Mouse (Mus musculus): ENCODE data around the gene Gm5108.

The Gm5108 gene

DNA sequence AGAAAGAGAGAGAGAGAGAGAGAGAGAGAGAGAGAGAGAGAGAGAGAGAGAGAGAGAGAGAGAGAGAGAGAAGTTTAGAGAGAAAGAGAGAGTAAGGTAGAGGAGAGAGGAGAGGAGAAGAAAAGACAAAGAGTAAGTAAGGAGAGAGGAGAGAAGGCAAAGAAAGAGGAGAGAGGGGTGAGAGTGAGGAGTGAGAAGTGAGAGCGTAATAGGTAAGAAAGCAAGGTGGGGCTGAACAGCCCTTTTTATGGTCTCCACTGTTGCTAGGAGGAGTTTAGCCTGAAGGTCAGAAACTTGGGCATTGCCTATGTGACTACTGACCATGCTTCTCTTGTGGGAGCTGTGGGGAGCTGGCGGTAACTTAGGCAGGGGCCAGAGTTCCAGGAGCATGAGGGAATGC, at the start of gene Gm5108:
TSS of gene Gm5108 (plus strand) at position 301 of the 400 bp plus-strand sequence.
- DNase-seq: no peak

DNA sequence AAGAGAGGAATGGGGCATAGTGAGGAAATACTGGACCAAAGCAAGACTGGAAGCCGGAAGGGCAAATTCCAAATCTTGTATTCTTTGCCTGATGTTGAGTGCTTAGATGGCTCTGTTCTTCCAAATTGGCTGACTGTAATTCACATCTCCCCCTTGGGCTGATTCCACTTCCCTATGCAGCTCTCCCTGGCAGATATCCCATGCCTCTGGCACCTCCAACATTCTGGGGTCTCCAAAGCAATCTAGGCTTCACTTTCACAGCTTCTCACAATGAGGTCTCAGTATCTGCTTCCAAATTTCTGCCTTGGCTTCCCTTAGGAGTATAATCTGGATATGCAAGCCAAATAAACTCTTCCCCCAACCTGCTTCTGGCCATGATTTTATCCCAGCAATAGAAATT, 42.5 kb upstream of the Gm5108 start:
- DNase-seq: peak; percentile 24

DNA sequence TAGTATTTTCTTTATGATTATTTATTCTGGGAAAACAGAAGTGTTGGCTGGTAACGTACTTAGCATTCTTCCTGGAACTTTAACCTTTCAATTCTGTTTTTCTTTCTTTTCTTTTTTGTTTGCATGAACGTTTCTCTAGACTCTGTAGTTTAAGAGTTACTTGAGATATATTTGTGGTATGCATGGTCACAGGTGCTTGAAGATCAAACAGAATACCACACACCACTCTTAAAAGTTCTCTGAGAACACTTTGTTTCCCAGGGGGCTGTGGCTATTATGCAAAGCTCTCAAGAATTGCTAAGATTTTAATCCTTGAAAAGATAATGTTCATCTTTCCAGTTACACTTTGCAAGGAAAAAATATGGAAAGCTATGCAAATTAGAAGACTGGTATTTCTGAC, 36.9 kb upstream of the Gm5108 start:
- no peak for DNase-seq

DNA sequence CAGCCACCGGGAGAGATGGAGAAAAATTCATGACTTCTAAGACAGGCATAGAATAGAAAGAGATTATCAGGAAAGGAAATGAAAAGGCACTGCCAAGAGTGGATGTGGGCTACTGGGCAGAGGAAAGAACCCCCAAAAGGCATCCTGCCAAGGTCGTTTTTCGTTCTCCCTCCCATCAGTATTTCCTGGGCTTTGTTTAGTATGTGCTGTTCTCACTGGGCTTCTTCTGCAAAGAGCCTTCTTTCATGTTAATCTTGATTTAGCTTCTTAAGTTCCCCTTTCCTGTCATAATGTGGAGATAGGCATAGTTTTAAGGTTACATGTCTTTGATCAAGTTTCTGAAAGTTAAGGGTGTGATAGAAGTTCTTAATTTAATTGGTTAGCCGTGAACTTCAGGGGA, 10.9 kb upstream of the Gm5108 start:
- no peak for DNase-seq

DNA sequence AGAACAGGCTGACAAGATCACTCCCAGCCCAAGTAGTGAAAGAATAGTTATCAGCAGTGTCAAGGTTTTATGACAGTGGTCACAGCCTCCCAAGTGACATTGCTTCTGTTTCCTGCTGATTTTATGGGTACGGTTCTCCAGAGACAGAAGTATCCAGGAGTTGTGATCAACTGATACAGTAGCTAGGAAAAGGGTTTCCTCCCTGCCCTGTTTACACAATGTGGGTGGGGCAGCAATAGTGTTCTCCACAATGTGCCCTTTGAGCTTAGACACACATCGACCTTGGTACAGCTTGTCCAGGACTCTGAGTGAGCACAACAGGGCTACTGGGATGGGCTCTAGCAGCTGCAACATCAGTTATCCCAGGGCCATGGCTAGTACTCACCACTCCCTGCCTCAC, 9.8 kb upstream of the Gm5108 start:
- no peak for DNase-seq

DNA sequence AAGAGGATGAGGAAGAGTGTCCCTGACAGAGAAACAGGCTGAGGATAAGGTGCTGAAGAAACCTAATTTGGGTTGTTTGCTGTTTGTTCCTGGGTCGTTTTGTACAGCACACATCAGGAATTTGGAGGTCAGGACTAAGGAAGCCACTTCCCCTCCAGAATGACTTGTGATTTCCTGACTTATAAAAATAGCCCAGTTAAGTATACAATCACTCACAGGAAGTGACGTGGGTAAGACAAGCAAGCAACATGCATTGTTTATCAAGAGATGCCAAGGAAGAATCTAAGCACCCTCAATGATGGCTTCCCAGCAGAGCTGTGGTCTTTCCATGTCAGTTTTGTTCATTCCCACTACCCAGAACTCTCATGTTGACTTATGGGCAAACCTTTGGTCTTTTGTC, 1.7 kb downstream of the Gm5108 start:
- no peak for DNase-seq

DNA sequence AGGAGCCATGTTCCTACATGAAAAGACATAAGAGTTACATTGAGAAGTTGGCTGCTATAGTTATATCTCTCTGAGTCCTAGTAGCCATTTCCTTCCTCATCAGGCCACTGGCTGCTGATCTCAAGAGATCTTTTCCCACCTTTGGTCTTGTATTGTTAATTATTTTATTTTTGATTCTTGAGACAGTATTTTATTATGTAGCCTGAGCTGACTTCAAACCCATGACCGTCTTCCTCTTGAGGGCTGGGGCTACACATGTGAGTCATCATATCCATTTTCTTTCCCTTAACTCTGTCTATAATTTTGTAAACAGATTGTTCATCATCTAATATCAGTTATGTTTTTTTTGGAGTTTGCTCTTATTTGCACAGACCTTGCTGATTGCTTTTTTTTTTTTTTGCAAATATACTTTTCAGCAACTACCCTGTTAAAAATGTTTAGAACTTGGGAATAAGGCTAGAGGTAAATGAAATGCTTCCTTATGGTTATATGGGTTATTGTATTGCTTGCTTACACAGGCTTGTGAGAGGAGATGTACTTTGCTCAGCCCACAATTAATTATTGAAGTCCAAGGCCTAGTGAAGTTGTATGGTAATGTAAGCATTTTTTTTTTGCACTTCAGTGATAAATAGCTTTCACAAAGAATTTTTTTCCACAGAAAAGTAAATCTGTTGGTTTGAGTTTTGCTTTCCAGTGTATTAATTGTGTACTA, 2.8 kb downstream of the Gm5108 start:
- DNase-seq: no peak

DNA sequence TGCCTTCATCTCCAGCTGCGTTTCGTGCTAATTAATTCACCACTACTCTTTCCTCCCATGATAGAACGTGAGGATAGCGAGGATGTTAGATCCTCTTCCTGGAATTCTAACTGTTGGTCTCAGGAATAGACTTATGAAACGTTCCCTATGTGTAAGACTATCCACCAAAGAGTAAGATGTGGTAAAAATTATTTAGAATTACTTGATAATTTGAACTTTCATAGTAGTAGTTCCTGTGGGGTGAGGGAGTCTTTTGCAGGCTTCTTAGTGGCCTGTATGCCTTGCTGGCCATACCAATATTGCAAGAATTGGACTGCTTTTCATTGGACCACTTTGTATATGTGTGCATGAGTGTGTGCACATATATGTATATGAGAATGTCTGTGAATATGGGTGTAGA, 4.9 kb downstream of the Gm5108 start, which contains the start of gene Gm21905:
TSS of gene Gm21905 (minus strand) at position 101 of the 400 bp plus-strand sequence.
- DNase-seq: no peak

DNA sequence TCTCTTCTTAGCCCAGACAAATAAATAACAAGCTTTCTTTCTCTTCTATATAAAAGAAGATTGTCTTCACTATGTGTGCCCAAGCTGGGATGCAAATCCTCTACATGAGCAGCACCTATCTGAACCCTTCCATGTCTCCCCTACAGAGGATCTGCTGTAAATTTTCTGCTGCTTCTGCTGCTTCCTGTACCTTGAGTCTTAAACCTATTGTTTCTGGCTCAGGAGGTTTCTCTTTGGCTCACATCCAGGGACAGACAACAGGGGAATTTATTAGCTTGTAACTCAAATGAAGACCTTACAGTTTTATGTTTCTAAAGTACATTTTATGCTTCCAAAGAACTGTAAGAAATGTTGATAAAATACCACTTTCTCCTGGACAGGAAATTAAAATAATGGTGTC, 5.5 kb downstream of the Gm5108 start:
- DNase-seq: no peak

DNA sequence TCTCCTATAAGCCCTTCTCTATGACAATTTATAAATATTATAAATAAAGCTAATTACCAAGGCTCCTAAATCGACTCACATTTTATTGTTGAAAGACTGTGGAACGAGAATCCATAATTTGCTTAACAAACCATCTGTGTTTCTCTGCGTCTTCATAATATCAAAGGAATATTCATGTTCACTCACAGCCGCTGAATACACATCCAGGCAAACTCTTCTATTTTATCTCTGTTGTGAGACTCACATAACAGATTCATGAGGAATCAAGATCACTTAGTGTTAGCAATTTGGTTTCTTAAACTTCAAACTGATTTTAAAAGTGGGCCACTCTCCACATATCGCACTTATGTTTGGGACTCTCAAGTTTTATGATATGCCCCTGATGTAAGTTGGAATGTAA, 6.6 kb downstream of the Gm5108 start:
- DNase-seq: no peak

DNA sequence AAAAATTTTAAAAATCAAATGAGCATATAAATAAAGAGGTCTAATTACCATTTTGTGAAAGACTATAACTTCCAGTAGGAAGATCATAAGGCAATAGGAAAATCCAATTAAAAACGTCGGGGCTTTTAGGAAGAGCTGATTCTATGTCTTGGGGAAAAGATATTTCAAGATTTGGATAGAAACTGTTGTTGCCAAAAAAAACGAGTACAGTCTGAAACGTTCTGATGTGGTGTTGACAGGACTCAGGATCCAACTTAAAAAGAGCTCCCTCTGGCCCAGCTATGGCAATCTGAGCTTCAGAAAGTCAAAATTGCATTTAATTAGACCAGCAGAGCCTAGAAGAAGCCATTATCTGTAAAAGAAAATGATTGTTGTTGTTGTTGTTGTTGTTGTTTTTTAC, 12.6 kb downstream of the Gm5108 start:
- DNase-seq: no peak

DNA sequence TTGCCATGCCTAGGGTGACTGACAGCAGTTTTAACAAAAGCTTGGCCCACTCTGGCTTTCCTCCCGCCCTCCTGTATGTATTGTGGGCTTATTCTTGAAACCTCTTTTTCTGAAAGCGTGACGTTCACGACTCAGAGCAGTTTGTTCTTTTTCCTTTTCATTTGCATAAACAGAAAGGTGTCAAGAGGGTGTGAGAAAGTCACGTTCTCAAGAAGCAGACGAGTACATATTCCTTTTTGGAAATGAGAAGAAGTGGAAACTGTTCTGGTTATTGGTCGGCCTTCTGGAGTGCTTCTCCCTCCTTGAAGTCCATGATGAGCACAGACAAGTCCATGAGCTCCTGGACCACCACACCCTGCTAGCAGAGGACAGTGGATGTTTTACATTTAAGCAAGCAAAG, 14.0 kb downstream of the Gm5108 start:
- DNase-seq: no peak

DNA sequence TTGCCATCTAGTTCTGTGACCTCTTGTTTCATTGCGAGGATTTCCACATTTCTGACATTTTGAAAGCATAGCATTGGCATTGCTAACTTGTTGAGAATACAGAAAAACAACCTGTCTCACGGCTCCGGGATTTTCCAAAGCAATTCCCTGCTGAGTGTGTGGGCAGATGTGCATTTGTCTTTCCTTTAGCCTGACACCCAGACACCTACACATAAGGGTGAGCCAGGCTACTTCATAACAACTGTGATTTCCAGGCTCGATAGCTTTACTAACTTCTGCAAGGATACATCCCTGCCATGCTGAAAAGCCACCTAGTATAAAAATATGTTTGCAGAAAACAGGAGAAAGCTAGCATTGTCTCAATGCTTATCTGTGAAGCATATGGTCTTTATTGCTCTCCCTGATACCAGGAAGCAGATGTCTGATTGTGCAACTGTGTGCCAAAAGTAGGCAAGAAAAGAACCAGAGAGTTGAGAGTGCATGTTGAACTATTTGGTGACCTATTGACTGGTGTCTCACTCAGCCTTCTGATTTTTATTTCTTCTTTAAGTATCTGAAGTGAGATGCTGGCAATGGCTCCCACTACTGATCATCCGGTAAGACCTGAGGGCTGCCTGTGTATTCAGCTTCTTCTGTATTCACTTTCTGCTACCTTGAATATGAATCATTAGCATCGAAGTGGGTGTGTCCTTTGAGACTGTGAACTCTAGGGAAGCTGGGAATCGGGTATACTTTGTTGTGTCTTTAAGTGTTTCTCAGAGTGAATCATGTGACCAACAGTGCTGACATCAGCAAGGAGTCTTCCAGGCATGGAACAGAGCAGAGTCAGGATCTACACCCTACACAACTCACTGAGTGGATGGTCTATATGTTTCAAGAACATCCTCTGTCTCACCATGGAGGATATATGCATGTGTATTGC, 20.5 kb downstream of the Gm5108 start:
- no peak for DNase-seq

DNA sequence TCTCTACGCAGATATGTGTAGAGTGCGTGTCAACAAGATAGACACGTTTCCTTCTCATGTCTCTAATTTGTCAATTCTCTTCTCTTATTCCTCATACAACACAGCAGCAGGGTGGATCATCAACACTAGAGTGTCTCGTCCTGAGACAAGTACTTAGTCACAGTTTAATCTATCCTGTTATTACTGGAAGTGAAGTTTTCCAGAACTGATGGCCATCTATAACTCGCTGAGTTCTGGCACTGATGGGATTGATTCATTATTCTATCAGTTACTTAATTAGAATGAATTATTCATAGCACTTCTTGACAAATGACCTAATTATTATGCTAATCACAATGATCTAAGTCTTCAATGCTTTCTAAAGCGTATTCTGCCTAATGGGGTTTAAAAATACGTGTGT, 28.1 kb downstream of the Gm5108 start:
- no peak for DNase-seq

DNA sequence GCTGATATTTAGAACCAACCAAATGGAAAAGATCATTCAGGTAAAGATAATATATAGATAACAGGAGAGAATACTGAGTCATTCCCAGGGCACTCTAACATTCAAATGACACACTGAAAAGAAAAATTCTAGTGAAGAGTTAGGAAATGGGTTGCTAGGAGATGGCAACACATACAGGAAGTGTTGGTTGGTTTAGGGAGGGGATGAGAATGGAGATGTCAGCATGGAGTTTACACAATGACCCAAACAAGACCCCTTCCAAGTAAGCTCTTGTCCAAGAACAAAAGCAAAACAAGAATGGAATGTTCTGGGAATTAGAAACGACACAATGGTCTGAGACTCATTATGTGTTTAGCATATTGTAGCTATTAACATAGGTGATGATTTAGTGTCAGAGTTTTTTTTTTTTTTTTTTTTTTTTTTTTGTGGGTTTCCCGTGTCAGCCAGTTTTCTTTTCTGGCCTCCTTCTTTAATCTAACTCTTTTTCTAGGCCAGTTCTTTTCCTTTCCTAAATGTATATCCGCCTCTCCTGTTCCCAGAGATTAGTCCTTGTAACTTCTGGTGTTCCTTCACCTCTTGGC, 40.6 kb downstream of the Gm5108 start:
- no peak for DNase-seq

DNA sequence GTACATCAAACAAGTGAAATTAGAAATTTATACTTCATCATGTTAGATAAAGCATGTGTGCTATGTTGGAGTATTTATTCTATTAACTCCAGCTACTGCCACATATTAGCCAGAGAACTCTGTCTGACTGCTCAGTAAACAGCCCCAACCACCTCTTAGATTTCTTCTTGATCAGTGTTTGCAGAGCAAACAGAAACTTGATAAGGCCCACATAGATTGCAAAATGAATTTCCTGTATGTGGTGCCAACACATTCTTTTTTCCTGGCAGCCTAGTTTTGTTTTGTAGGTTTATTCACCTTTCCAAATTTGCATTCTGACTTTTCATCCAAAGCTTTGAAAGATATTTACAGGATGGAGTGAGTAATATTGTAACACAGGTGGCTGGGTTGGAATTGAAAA, 49.0 kb downstream of the Gm5108 start:
- no peak for DNase-seq

DNA sequence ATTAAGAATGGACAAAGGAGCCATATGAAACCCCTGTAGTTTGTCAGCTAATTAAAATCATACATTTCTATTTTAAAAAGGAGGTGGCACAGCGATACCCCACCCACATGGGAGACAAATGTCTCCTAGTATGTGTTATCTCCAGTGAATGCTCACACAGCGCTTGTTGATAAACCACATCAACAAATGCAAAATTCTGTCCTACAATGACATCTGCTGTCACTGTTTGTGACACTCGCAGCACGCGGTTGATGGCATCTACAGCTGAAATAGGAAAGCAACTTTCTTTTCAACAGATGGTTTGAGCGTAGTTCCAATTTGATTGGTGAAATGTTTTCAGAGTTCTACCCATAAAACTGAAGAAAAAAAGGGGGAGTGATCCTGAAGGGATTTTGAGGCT, 61.1 kb downstream of the Gm5108 start:
- no peak for DNase-seq

DNA sequence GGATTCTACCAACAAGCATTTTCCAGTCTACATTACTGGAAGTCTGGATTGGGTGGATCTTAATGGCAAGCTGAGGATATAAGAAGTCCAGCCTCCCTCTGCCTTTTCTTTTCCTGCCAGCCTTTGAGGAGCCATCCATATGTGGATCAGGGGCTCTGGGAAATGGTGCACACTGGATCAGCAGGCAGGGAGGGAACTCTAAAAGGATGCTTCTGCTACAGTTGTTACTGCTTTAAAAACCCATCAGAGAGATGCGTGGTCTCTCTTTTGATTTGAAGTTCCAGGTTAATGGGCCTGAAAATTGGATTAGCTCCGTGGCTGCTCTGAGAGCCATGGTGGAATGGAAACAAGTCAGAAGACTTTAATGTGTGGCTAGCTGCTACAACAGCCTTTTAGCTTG, 62.4 kb downstream of the Gm5108 start:
- DNase-seq: no peak

DNA sequence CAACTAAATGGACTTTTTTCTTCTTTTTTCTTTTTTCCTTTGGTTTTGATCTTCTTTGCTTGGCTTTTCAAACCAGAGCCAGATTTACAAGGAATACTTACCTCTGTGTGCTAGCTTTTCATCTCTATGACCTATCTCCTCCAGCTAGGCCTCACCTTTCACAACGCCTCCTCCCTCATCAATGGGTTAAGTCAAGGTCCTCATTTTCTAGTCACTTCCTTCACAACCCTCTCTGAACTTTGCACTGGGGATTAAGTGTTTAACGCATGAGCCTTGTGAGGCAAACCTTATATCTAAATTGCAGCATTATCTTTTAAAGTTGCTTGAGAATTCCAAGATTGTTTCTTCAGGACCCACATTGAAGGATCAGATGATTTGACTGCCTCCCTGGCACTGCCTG, 63.0 kb downstream of the Gm5108 start:
- no peak for DNase-seq

DNA sequence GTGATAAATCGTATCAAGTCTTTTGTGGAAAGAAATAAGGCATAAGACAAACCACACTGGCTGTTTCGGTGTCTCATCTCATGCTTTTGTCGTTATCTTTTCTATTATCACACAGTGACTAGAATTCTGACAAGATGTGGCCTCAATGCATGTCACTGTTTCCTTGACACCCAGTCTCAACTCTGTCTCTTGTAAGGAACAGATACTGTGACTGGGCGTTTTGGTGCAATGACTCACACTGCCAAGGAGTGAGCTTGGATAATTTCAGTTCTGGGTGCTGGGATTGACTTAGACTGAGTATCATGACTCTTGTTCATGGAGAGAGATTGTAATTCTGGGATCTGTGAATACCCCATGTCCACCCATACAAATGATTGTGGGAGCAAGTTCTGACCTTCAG, 65.6 kb downstream of the Gm5108 start:
- no peak for DNase-seq

DNA sequence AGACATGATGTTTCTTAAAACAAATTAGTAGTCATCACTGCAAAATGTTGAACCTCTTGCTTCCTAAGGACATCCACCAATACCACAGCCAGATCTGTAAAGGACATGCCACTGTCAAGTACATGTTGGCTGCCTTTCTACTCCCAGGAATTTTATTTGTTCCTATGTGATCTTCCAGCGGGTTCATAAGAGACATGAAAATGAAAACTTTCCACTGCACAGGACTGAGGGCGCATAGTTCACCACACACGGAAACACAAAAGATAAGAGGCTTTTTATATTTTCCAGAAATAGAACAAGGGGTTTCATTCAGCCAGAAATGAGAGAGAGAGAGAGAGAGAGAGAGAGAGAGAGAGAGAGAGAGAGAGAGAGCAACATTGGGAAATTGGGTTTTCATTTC, 70.1 kb downstream of the Gm5108 start:
- DNase-seq: no peak

DNA sequence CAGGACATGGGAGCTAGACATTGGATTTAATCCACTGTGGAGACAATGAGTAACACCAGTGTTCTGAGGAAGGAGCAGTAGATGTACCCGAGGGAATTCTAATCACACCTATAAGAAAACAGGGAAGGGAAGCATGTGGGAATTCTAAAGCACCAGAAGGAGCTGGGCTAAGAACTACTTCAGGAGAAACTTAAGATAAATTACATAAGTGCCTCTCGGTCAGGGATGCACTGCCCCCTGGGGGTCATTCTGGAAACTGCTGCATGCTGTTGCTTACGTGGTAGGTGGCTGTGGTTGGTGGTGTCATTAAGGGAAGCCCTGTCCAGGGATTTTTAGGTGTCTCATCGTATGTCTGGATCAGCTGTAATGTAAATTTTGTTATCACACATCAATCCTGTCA, 71.1 kb downstream of the Gm5108 start:
- DNase-seq: peak; percentile 93

DNA sequence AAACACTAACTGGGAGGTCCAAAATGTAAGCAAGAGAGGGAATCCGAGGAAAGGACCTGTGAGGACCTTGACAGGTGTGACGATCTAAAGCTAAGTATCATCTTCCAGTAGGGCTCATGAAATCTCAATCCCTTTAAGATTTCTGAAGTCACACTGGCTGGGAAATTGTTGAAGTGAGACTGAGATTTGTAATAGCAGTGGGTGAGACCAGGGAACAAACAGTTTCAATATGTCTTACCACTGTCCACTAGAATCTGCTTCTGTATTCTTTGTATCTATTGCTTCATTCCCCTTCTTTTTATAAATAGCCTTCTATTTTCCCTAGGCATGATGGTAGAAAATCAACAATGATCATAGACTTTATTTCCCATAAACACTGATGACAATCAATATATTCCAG, 79.4 kb downstream of the Gm5108 start:
- no peak for DNase-seq

All from right cerebral cortex, postnatal 4 days (tissue).